20 mouse cellular contexts compared by ENCODE assay signal in genomic region chr3:144257196-144257595, GRCm38 (mm10). TPM values are rescaled to one million over a fixed set of nuclear protein-coding genes. Genes with fewer than 3 reads are reported as not detected.
DNase-seq lines count a peak whose midpoint lies in the region; ATAC-seq lines count a peak whose summit lies in the region.
"Had no signal": no experiment of that assay in that cellular context is flagged by ENCODE, and none has a peak within 500 bp of the region (broad histone marks: within the 10 kb centered on the region; RNA-seq: fewer than 3 reads in every experiment).

No protein-coding gene starts in this region.

- no peak overlapping the region for H3K9ac ChIP-seq in forebrain, embryonic 16.5 days (replicated peaks; ENCODE audit: low read depth, low read length)
- no peak overlapping the region for H3K9ac ChIP-seq in hindbrain, embryonic 16.5 days (ENCODE audit: low read depth, low read length)
- H3K9ac ChIP-seq: embryonic facial prominence, embryonic 13.5 days; heart, embryonic 13.5 days; hindbrain, embryonic 12.5 days; intestine, embryonic 15.5 days had no signal

- H3K4me2 ChIP-seq in forebrain, embryonic 16.5 days (ENCODE audit: low read length) = no peak overlapping the region
- H3K4me2 ChIP-seq in hindbrain, embryonic 16.5 days (ENCODE audit: low read length) = no peak overlapping the region
- H3K4me2 ChIP-seq: embryonic facial prominence, embryonic 13.5 days; heart, embryonic 13.5 days; hindbrain, embryonic 12.5 days; intestine, embryonic 15.5 days had no signal

- 61% methylated on average over 9 of the region's 9 CpGs for WGBS in heart, embryonic 10.5 days
- WGBS in forebrain, embryonic 16.5 days = 53% methylated on average over 9 of the region's 9 CpGs
- 74% methylated on average over 9 of the region's 9 CpGs for WGBS in hindbrain, embryonic 16.5 days

- H3K4me3 ChIP-seq in heart, embryonic 10.5 days = no peak overlapping the region
- H3K4me3 ChIP-seq in forebrain, embryonic 16.5 days (replicated peaks; ENCODE audit: low read length) = no peak overlapping the region
- H3K4me3 ChIP-seq in hindbrain, embryonic 16.5 days (ENCODE audit: low read length) = no peak overlapping the region
- H3K4me3 ChIP-seq: embryonic facial prominence, embryonic 13.5 days; gastrocnemius, adult 2 months; heart, adult 2 months; heart, embryonic 13.5 days; hindbrain, embryonic 12.5 days; intestine, embryonic 15.5 days had no signal

- DNase-seq in heart, embryonic 10.5 days (ENCODE audit: low spot score) = peak; percentile 41
- no peak for DNase-seq in heart, postnatal 10 days
- DNase-seq in adrenal gland, adult 8-10 months = no peak
- no peak for DNase-seq in frontal cortex, postnatal 36 days (ENCODE audit: low spot score in 2 of 2)
- DNase-seq: adrenal gland, postnatal 10 days; cerebellum, adult 11-12 months; cerebellum, adult 9-10 months; cerebellum, postnatal 25 days; gastrocnemius, adult 2 months; heart, adult 2 months; heart, postnatal 4 days; kidney, adult 18-20 months had no signal

- intact Hi-C loops in heart, postnatal 10 days (cut with DNase I) = no loop called here

- H3K9me3 ChIP-seq in heart, embryonic 10.5 days = no peaks in the 10 kb centered on the region
- no peaks in the 10 kb centered on the region for H3K9me3 ChIP-seq in forebrain, embryonic 16.5 days (ENCODE audit: control insufficient read depth, low read length)
- H3K9me3 ChIP-seq in hindbrain, embryonic 16.5 days (ENCODE audit: control insufficient read depth, low read length) = no peaks in the 10 kb centered on the region
- H3K9me3 ChIP-seq: embryonic facial prominence, embryonic 13.5 days; heart, embryonic 13.5 days; hindbrain, embryonic 12.5 days; intestine, embryonic 15.5 days had no signal

- ATAC-seq in common myeloid progenitor, adult 5-6 weeks (replicated peaks; ENCODE audit: low read depth, poor library complexity, severe bottlenecking) = peak; percentile 39
- peak; percentile 74 for ATAC-seq in forebrain, embryonic 16.5 days
- no peak for ATAC-seq in hindbrain, embryonic 16.5 days
- ATAC-seq: hindbrain, postnatal 0 days; intestine, embryonic 15.5 days had no signal

- H3K27me3 ChIP-seq in heart, embryonic 10.5 days (ENCODE audit: insufficient read depth, poor library complexity, severe bottlenecking) = no peaks in the 10 kb centered on the region
- H3K27me3 ChIP-seq in forebrain, embryonic 16.5 days (replicated peaks; ENCODE audit: control insufficient read depth, insufficient read depth, low read length) = no peaks in the 10 kb centered on the region
- H3K27me3 ChIP-seq in hindbrain, embryonic 16.5 days (replicated peaks; ENCODE audit: control insufficient read depth, insufficient read depth, low read length) = no peaks in the 10 kb centered on the region
- H3K27me3 ChIP-seq: embryonic facial prominence, embryonic 13.5 days; heart, embryonic 13.5 days; hindbrain, embryonic 12.5 days; intestine, embryonic 15.5 days had no signal

- H3K4me1 ChIP-seq in heart, embryonic 10.5 days = peaks cover 5% of the 10 kb centered on the region; the same call in 1 of the 2 replicates
- H3K4me1 ChIP-seq in forebrain, embryonic 16.5 days (replicated peaks; ENCODE audit: control insufficient read depth, insufficient read depth, low read length) = peaks cover 28% of the 10 kb centered on the region
- H3K4me1 ChIP-seq in hindbrain, embryonic 16.5 days (ENCODE audit: control insufficient read depth, insufficient read depth, low read depth, low read length) = no peaks in the 10 kb centered on the region
- H3K4me1 ChIP-seq: heart, embryonic 13.5 days had no signal

- no peaks in the 10 kb centered on the region for H3K36me3 ChIP-seq in heart, embryonic 10.5 days
- no peaks in the 10 kb centered on the region for H3K36me3 ChIP-seq in forebrain, embryonic 16.5 days (ENCODE audit: control insufficient read depth, insufficient read depth)
- no peaks in the 10 kb centered on the region for H3K36me3 ChIP-seq in hindbrain, embryonic 16.5 days (ENCODE audit: control insufficient read depth, insufficient read depth, low read length)
- H3K36me3 ChIP-seq: embryonic facial prominence, embryonic 13.5 days; heart, embryonic 13.5 days; hindbrain, embryonic 12.5 days; intestine, embryonic 15.5 days had no signal

- no peak overlapping the region for H3K27ac ChIP-seq in heart, embryonic 10.5 days
- H3K27ac ChIP-seq in forebrain, embryonic 16.5 days (ENCODE audit: low read length) = peak overlapping the region; percentile 20; the same call in 1 of the 2 replicates
- H3K27ac ChIP-seq in hindbrain, embryonic 16.5 days (ENCODE audit: low read depth, low read length) = no peak overlapping the region
- H3K27ac ChIP-seq: embryonic facial prominence, embryonic 13.5 days; gastrocnemius, adult 2 months; heart, adult 2 months; heart, embryonic 13.5 days; hindbrain, embryonic 12.5 days; hindbrain, postnatal 0 days; intestine, embryonic 15.5 days had no signal

RNA-seq across cellular contexts. Expression of gene Lmo4, which starts 52.2 kb away (rescaled TPM):
- 35.8 and 42.4 TPM in 2 replicates for polyA plus RNA-seq in heart, embryonic 10.5 days (2016; fragmentation: Nextera tagmentation; extraction: Ambion mirVana)
- total RNA-seq in heart, postnatal 10 days (2021) = 10 to 100 TPM; 39.1 to 40.2 TPM
- total RNA-seq in common myeloid progenitor, adult 5-6 weeks (2017) = 31.5 and 38.2 TPM in 2 replicates
- 163 and 186 TPM in 2 replicates for polyA plus RNA-seq in forebrain, embryonic 16.5 days (2015; fragmentation: Nextera tagmentation; extraction: Ambion mirVana)
- total RNA-seq in adrenal gland, adult 8-10 months (2022) = 10 to 100 TPM; 53.7 to 93.7 (median 73.7) TPM
- 132 and 159 TPM in 2 replicates for polyA plus RNA-seq in hindbrain, embryonic 16.5 days (2015; fragmentation: Nextera tagmentation; extraction: Ambion mirVana)
